Mouse (Mus musculus): ENCODE data around the gene Rgma. TPM values are rescaled to one million over a fixed set of nuclear protein-coding genes. Genes with fewer than 3 reads are reported as not detected.

Gene Rgma
- polyA plus RNA-seq, 1 experiment = 4.7 TPM

DNA sequence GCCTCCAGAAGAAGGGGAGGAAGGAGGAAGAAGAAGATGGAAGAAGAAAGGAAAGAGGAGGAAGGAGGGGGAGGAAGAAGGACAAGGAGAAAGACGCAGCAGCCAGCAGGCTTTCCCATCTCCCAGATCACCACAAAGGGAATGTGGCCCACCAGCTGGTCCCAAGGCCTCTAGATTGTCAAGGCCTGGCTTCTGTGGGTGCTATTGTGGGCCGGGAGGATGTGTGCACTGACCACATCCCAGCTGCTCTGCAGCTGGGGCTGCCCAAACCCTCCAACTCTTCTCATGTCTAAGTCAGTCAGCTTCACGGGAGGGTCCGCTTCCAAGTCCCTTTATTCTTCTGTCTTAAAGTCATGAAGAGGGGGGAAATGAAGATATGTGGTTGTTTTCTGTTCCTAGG is 5.3 kb upstream of the Rgma start:
- Histone ChIP-seq H3K4me3 (ENCODE audit: extremely low read depth, insufficient read depth, insufficient read length) (no peak overlapping the region), H3K27me3 (ENCODE audit: control insufficient read depth, insufficient read depth, low read length) (peaks cover 8% of the 10 kb centered on the region), H3K36me3 (ENCODE audit: control insufficient read depth, insufficient read depth, low read length) (no peaks in the 10 kb centered on the region), H3K27ac (ENCODE audit: insufficient read depth, low read length) (no peak overlapping the region), H3K4me1 (ENCODE audit: control insufficient read depth, insufficient read depth, insufficient read length) (peaks cover 2% of the 10 kb centered on the region; the same call in 1 of the 2 replicates)
- 41% methylated on average over 4 of the region's 4 CpGs for WGBS
- TF ChIP-seq POLR2A (IDR thresholded peaks at IDR 0.05; ENCODE audit: low read depth, low read length) (no peak), CTCF (IDR thresholded peaks at IDR 0.05; ENCODE audit: extremely low read depth, insufficient read depth, insufficient read length, insufficient replicate concordance) (no peak)
- no peak for DNase-seq (ENCODE audit: low read depth in 1 of 2, low spot score in 2 of 2)

DNA sequence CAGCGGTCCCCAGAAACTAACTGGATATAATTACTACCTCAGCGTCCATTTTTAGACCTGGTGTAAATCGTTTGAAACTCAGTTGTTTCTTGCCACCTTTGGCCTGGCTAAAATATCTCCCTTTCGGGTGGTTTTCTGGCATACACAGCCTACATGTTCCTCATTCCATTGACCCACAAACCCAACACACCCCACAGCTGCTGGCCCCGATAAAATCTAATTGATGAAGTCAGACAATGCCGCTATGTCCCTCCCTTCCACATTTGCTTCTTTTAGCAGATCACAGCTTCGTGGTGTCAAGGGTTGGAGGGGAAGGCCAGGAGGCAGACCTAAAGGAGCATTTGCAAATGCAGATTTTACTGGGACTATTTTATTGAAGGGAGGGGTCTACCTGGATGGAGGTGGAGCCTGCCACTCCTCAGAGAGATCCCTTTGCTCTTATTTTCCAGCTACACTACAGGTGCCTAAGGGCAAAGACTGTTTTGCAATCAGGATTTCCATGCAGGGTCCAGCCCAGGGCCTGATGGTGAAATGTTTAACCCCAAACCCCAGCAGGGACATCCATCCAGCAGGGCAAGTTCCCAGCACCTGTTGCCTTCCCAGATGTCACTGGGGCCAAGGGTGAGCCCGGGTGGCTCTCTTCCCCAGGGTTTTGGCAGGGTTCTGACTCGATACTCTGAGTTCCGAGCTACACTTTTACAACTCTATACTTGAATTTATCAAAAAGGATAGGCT is 3.6 kb upstream of the Rgma start:
- DNase-seq (ENCODE audit: low read depth in 1 of 2, low spot score in 2 of 2) = no peak
- no peak overlapping the region for H3K4me3 ChIP-seq (ENCODE audit: extremely low read depth, insufficient read depth, insufficient read length)

DNA sequence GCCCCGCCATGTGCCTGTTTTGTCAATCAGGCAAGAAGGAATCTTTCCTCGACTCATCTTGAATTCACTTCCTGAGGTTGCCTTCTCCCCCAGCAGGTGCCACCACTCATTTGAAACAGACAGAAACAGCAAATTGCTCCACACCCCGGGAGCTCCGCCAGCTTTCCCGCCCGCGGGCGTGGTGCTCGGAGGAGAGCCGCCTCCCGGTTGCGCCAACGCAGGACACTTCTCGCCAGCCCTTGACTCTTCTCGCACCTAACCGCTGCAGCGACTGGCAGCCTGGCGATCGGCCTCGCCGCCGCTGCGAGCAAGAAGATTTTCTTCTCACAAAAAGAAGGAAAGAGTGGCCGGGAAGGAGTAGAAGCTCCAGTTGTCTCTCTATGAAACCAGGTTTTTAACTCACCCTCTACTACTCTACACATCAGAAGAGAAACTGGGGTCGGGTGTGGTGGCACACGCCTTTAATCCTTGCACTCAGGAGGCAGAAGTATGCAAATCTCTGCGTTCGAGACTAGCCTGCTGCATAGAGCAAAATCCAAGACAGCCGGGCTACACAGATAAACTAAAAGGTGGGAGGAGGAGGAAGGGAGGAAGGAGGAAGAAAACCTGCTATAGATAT is 2.8 kb upstream of the Rgma start:
- peak in 1 of 2 experiments; percentile 4 for DNase-seq (ENCODE audit: low read depth in 1 of 2, low spot score in 2 of 2)
- Histone ChIP-seq H3K27me3 (ENCODE audit: control insufficient read depth, insufficient read depth, low read length) (peaks cover 19% of the 10 kb centered on the region), H3K27ac (ENCODE audit: insufficient read depth, low read length) (no peak overlapping the region), H3K36me3 (ENCODE audit: control insufficient read depth, insufficient read depth, low read length) (no peaks in the 10 kb centered on the region), H3K4me3 (ENCODE audit: extremely low read depth, insufficient read depth, insufficient read length) (no peak overlapping the region), H3K4me1 (ENCODE audit: control insufficient read depth, insufficient read depth, insufficient read length) (peaks cover 7% of the 10 kb centered on the region)
- WGBS = 3% methylated on average over 29 of the region's 29 CpGs
- no peak for TF ChIP-seq CTCF (IDR thresholded peaks at IDR 0.05; ENCODE audit: extremely low read depth, insufficient read depth, insufficient read length, insufficient replicate concordance)
- no peak for TF ChIP-seq POLR2A (IDR thresholded peaks at IDR 0.05; ENCODE audit: low read depth, low read length)

More for the DNA sequence above, 3.6 kb upstream of the Rgma start:
- TF ChIP-seq POLR2A (IDR thresholded peaks at IDR 0.05; ENCODE audit: low read depth, low read length) (no peak), CTCF (IDR thresholded peaks at IDR 0.05; ENCODE audit: extremely low read depth, insufficient read depth, insufficient read length, insufficient replicate concordance) (no peak)
- Histone ChIP-seq H3K36me3 (ENCODE audit: control insufficient read depth, insufficient read depth, low read length) (no peaks in the 10 kb centered on the region), H3K27ac (ENCODE audit: insufficient read depth, low read length) (no peak overlapping the region), H3K4me1 (ENCODE audit: control insufficient read depth, insufficient read depth, insufficient read length) (peaks cover 7% of the 10 kb centered on the region), H3K27me3 (ENCODE audit: control insufficient read depth, insufficient read depth, low read length) (peaks cover 19% of the 10 kb centered on the region)
- 25% methylated on average over 10 of the region's 10 CpGs for WGBS

DNA sequence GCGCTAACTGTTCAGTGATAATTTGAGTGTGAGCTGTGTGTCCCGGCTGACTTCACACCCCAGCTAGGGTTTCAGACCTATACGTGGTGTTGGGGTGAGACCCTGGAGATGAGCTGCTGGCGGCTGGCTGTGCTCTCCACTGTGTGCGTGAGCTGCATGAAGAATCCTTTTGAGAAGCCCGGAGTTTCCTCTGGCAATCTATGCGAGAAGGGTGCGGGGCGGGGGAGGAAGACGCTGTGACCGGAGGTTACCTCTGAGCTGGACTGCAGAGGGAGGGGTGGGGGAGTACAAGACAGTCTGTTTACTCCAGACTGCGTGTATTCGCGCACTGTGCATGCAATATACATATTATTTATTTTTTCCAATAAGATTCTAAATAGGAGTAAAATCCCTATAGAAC is 582 bp upstream of the Rgma start:
- DNase-seq (ENCODE audit: low read depth in 1 of 2, low spot score in 2 of 2) = no peak
- H3K27ac ChIP-seq (ENCODE audit: insufficient read depth, low read length) = no peak overlapping the region
- H3K36me3 ChIP-seq (ENCODE audit: control insufficient read depth, insufficient read depth, low read length) = no peaks in the 10 kb centered on the region
- WGBS = 7% methylated on average over 14 of the region's 14 CpGs
- peaks cover 19% of the 10 kb centered on the region for H3K27me3 ChIP-seq (ENCODE audit: control insufficient read depth, insufficient read depth, low read length)
- H3K4me3 ChIP-seq (ENCODE audit: extremely low read depth, insufficient read depth, insufficient read length) = no peak overlapping the region
- no peak for TF ChIP-seq CTCF (IDR thresholded peaks at IDR 0.05; ENCODE audit: extremely low read depth, insufficient read depth, insufficient read length, insufficient replicate concordance)
- TF ChIP-seq POLR2A (IDR thresholded peaks at IDR 0.05; ENCODE audit: low read depth, low read length) = no peak
- H3K4me1 ChIP-seq (ENCODE audit: control insufficient read depth, insufficient read depth, insufficient read length) = peaks cover 7% of the 10 kb centered on the region

DNA sequence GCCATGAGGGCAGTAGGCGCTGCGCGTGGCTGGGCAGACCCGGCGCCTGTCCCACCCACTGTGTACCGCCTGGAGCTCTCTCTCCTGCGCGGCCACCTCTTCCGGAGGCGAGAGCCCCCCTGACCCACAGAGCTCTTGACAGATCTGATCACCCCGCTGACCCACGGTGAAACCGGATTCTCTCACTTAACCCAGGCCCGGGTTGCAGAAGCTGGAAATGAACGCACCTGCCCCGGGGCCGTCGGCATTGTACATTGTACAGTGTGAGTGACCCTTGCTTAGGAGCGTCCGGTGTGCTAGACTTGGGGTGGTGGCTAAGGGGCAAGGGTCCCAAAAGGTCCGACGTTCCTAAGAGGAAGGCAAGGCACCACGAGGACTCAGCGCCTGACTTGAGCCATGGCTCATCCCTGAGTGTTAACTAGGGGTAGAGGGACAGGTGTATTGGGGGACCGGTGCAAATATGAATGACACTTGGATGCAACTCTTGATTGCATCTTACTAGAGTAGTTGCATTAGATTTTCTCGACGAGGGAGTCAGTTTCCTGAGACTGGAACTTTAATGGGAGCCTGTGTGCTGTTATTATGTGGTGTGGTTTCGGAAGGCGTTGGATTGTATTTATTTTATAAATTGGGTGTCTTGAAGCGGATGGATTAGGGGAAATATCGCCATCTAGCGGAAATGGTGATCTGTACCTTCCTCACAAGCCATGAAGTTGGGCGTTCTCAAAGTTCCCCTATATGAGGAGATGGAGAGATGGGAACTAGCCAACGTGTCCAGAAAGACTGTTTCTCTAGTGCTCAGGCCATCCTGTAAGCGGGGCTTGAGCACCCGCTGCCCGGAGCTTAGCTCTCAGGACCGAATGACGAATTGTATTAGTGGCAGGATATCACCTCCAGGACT is 1.0 kb downstream of the Rgma start:
- peaks cover 7% of the 10 kb centered on the region for H3K4me1 ChIP-seq (ENCODE audit: control insufficient read depth, insufficient read depth, insufficient read length)
- TF ChIP-seq POLR2A (IDR thresholded peaks at IDR 0.05; ENCODE audit: low read depth, low read length) (no peak), CTCF (IDR thresholded peaks at IDR 0.05; ENCODE audit: extremely low read depth, insufficient read depth, insufficient read length, insufficient replicate concordance) (no peak)
- WGBS = 2% methylated on average over 39 of the region's 39 CpGs
- H3K27ac ChIP-seq (ENCODE audit: insufficient read depth, low read length) = no peak overlapping the region
- no peak for DNase-seq (ENCODE audit: low read depth in 1 of 2, low spot score in 2 of 2)
- H3K36me3 ChIP-seq (ENCODE audit: control insufficient read depth, insufficient read depth, low read length) = no peaks in the 10 kb centered on the region
- H3K27me3 ChIP-seq (ENCODE audit: control insufficient read depth, insufficient read depth, low read length) = peaks cover 19% of the 10 kb centered on the region
- H3K4me3 ChIP-seq (ENCODE audit: extremely low read depth, insufficient read depth, insufficient read length) = peak overlapping the region; percentile 31; the same call in 1 of the 2 replicates

DNA sequence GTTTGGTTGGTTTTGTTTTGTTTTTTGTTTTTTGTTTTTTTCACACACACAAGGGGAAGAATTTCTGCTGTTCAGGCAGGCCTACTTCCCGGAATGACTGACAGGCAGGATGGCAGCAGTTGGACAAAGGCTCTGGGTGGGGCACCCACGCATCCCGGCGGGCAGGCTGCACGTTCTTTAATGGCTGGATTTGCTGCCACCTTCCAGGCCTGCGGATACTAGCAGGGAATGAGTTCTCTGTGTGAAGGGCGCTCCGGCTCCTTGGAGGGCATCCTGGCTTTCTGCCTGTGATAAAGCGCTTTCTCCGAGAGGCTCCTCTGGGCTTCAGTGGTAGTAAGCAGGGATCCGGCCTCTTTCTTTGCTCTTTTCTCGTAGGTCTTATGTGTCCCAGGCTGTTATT is 2.0 kb downstream of the Rgma start:
- Histone ChIP-seq H3K36me3 (ENCODE audit: control insufficient read depth, insufficient read depth, low read length) (no peaks in the 10 kb centered on the region), H3K4me3 (ENCODE audit: extremely low read depth, insufficient read depth, insufficient read length) (no peak overlapping the region), H3K27ac (ENCODE audit: insufficient read depth, low read length) (no peak overlapping the region), H3K27me3 (ENCODE audit: control insufficient read depth, insufficient read depth, low read length) (peaks cover 15% of the 10 kb centered on the region), H3K4me1 (ENCODE audit: control insufficient read depth, insufficient read depth, insufficient read length) (peaks cover 7% of the 10 kb centered on the region)
- no peak for DNase-seq (ENCODE audit: low read depth in 1 of 2, low spot score in 2 of 2)
- WGBS = 61% methylated on average over 12 of the region's 12 CpGs
- TF ChIP-seq CTCF (IDR thresholded peaks at IDR 0.05; ENCODE audit: extremely low read depth, insufficient read depth, insufficient read length, insufficient replicate concordance) (no peak), POLR2A (IDR thresholded peaks at IDR 0.05; ENCODE audit: low read depth, low read length) (no peak)
